Mouse (Mus musculus): Measurements from ENCODE around the gene BC035044.
"Not testable (repeated sequence)": the region's sequence is repeated elsewhere in the genome, so short reads cannot be mapped to it uniquely, and the experiment has no call there.

DNA sequence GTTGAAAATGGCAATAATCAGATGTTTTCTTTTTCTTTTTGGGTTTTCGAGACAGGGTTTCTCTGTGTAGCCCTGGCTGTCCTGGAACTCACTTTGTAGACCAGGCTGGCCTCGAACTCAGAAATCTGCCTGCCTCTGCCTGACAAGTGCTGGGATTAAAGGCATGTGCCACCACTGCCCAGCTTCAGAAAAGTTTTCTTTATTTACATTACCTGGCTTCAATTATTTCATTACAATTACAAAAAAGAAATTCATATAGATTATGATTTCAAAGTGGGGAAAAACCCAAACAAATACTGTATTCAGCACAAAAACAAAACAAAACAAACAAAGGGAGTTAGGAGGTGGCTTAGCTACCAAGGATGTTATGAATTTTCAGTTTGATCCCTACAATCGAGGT is 50.3 kb downstream of the BC035044 start:
- not testable (repeated sequence) for TF ChIP-seq CTCF, EP300 (IDR thresholded peaks at IDR 0.05; ENCODE audit: low read depth)

Measured in liver, postnatal 0 days (tissue).